Mouse (Mus musculus) hindbrain, postnatal 0 days (tissue): Measurements from ENCODE around the gene Gon7. TPM values are rescaled to one million over a fixed set of nuclear protein-coding genes. Genes with fewer than 3 reads are reported as not detected.
A peak's percentile ranks its signal among the peaks of the same experiment; 100 is the strongest.

Experiments
- ATAC-seq: fragments of 200-750 bp; cut with Nextera tagmentation; 2 replicates; pipeline ENCODE4 v1.8.0; 2017; ENCODE audit warnings: mild to moderate bottlenecking, moderate TSS enrichment, moderate library complexity
- DNase-seq: peaks from one replicate; pipeline ENCODE4 v3.0.0-alpha.2; 2015; ENCODE audit warnings: low spot score
- H3K27ac ChIP-seq: fragments of 300-500 bp; sonication (generic); 2 replicates; pipeline ENCODE4 v1.5.1; 2014; ENCODE audit warnings: mild to moderate bottlenecking
- H3K27me3 ChIP-seq: fragments of 300-500 bp; sonication (generic); 2 replicates; pipeline ENCODE4 v1.6.1; 2014; ENCODE audit warnings: low read length, mixed read lengths; ENCODE audit not compliant: insufficient read depth
- H3K36me3 ChIP-seq: fragments of 300-500 bp; sonication (generic); 2 replicates; pipeline ENCODE4 v1.6.1; 2014; ENCODE audit warnings: low read length, mixed read lengths; ENCODE audit not compliant: insufficient read depth
- H3K4me1 ChIP-seq: fragments of 300-500 bp; sonication (generic); 2 replicates; pipeline ENCODE4 v1.6.1; 2014; ENCODE audit warnings: antibody characterized with exemption, low read length, mixed read lengths; ENCODE audit not compliant: insufficient read depth
- H3K4me2 ChIP-seq: fragments of 300-500 bp; sonication (generic); 2 replicates; pipeline ENCODE4 v1.6.1; 2014; ENCODE audit warnings: low read depth, mild to moderate bottlenecking, low read length, moderate library complexity, mixed read lengths
- H3K4me3 ChIP-seq: fragments of 300-500 bp; sonication (generic); 2 replicates; pipeline ENCODE4 v1.5.1; 2014; ENCODE audit warnings: low read length
- H3K9ac ChIP-seq: fragments of 300-500 bp; sonication (generic); replicated peaks from 2 replicates; pipeline ENCODE4 v1.6.1; 2014; ENCODE audit warnings: mild to moderate bottlenecking, low read length, moderate library complexity, mixed read lengths
- H3K9me3 ChIP-seq: fragments of 300-500 bp; sonication (generic); 2 replicates; pipeline ENCODE4 v1.6.1; 2016; ENCODE audit warnings: low read length, mixed read lengths
- CTCF ChIP-seq: IDR thresholded peaks from 2 replicates; pipeline ENCODE4 v1.5.1; 2016; ENCODE audit warnings: antibody characterized with exemption, control low read depth, low read depth
- WGBS: fragments of 180-500 bp; shearing (Covaris S2); extraction: QIAGEN DNeasy Blood & Tissue Kit; methylation state at CpG from one replicate; pipeline ENCODE4 v1.1.7; 2014; 5-methylcytosine and 5-hydroxymethylcytosine counted together
- polyA plus RNA-seq: library from polyadenylated mRNA; unstranded; fragments of >200 nt; fragmentation: Nextera tagmentation; extraction: Ambion mirVana; gene quantifications from 2 replicates; pipeline ENCODE4 v1.2.1, GENCODE M21; 2015
- total RNA-seq: library from RNA; depleted of rRNA; stranded (reverse); fragments of >200 nt; gene quantifications from 2 replicates; pipeline ENCODE4 v1.2.3, GENCODE M21; 2014

The Gon7 gene
- total and polyA plus RNA-seq, 2 experiments from 2014 or later, result 10.8 to 33.9 TPM

- Histone ChIP-seq H3K4me1 (peaks cover 5% of the 10 kb centered on the region), H3K36me3 (no peaks in the 10 kb centered on the region), H3K27me3 (no peaks in the 10 kb centered on the region), H3K4me3 (0 out of 2 replicates have a peak overlapping the region, but pooled peaks have one; percentile 3), H3K27ac (peak overlapping the region; percentile 70), H3K9ac (no peak overlapping the region), H3K4me2 (peak overlapping the region; percentile 42), H3K9me3 (no peaks in the 10 kb centered on the region)
- no peak for TF ChIP-seq CTCF
- 32% methylated on average over 16 of the region's 16 CpGs for WGBS
- ATAC-seq (peak; percentile 48), DNase-seq (peak; percentile 36)
These were observed 26.6 kb downstream of the Gon7 start for GRCm38 (mm10) chr12:102730798-102731619.

- H3K4me1 ChIP-seq, result peaks cover 5% of the 10 kb centered on the region
- ATAC-seq, result peak; percentile 96
- H3K4me3 ChIP-seq, result peak overlapping the region; percentile 3; the same call in 1 of the 2 replicates
- no peaks in the 10 kb centered on the region for H3K27me3 ChIP-seq
- H3K36me3 ChIP-seq, result no peaks in the 10 kb centered on the region
- no peaks in the 10 kb centered on the region for H3K9me3 ChIP-seq
- 32% methylated on average over 26 of the region's 26 CpGs for WGBS
- H3K27ac ChIP-seq, result peak overlapping the region; percentile 71
- H3K4me2 ChIP-seq, result peak overlapping the region; percentile 42
- DNase-seq, result peak; percentile 93
- TF ChIP-seq CTCF, result no peak
- no peak overlapping the region for H3K9ac ChIP-seq
These were observed 27.5 kb downstream of the Gon7 start for GRCm38 (mm10) chr12:102729855-102730797.

GRCm38 (mm10) chr12:102725761-102726175 lies 31.8 kb downstream of the Gon7 start:
- no peak for TF ChIP-seq CTCF
- 73% methylated on average over 7 of the region's 7 CpGs for WGBS
- no peak overlapping the region for H3K9ac ChIP-seq
- DNase-seq (no peak), ATAC-seq (no peak)
- peaks cover 5% of the 10 kb centered on the region for H3K4me1 ChIP-seq
- no peaks in the 10 kb centered on the region for H3K9me3 ChIP-seq
- no peaks in the 10 kb centered on the region for H3K36me3 ChIP-seq
- H3K27ac ChIP-seq, result no peak overlapping the region
- H3K4me3 ChIP-seq, result no peak overlapping the region
- H3K27me3 ChIP-seq, result no peaks in the 10 kb centered on the region
- no peak overlapping the region for H3K4me2 ChIP-seq

GRCm38 (mm10) chr12:102725146-102725545 lies 32.5 kb downstream of the Gon7 start:
- H3K4me3 ChIP-seq, result no peak overlapping the region
- no peaks in the 10 kb centered on the region for H3K36me3 ChIP-seq
- no peak overlapping the region for H3K4me2 ChIP-seq
- no peak for TF ChIP-seq CTCF
- 94% methylated on average over 6 of the region's 6 CpGs for WGBS
- DNase-seq (no peak), ATAC-seq (no peak)
- H3K9me3 ChIP-seq, result no peaks in the 10 kb centered on the region
- no peak overlapping the region for H3K9ac ChIP-seq
- no peaks in the 10 kb centered on the region for H3K27me3 ChIP-seq
- peaks cover 4% of the 10 kb centered on the region; the same call in 1 of the 2 replicates for H3K4me1 ChIP-seq
- H3K27ac ChIP-seq, result no peak overlapping the region

GRCm38 (mm10) chr12:102723861-102724260 lies 33.7 kb downstream of the Gon7 start:
- H3K9me3 ChIP-seq, result no peaks in the 10 kb centered on the region
- TF ChIP-seq CTCF, result no peak
- no peaks in the 10 kb centered on the region for H3K27me3 ChIP-seq
- no peak overlapping the region for H3K9ac ChIP-seq
- no peaks in the 10 kb centered on the region for H3K36me3 ChIP-seq
- H3K4me1 ChIP-seq, result no peaks in the 10 kb centered on the region
- WGBS, result 69% methylated on average over 6 of the region's 6 CpGs
- no peak overlapping the region for H3K4me2 ChIP-seq
- DNase-seq (peak; percentile 39), ATAC-seq (peak; percentile 30; the same call in 1 of the 2 replicates)
- no peak overlapping the region for H3K4me3 ChIP-seq
- no peak overlapping the region for H3K27ac ChIP-seq

GRCm38 (mm10) chr12:102722966-102723365 lies 34.6 kb downstream of the Gon7 start:
- Histone ChIP-seq H3K9ac (no peak overlapping the region), H3K27ac (no peak overlapping the region), H3K9me3 (no peaks in the 10 kb centered on the region), H3K4me3 (no peak overlapping the region), H3K4me1 (no peaks in the 10 kb centered on the region), H3K4me2 (no peak overlapping the region), H3K36me3 (no peaks in the 10 kb centered on the region), H3K27me3 (no peaks in the 10 kb centered on the region)
- TF ChIP-seq CTCF, result no peak
- DNase-seq (no peak), ATAC-seq (no peak)
- WGBS, result 57% methylated on average over 8 of the region's 8 CpGs
